Mouse (Mus musculus) left cerebral cortex, adult 8-10 months (tissue): Measurements from ENCODE around the gene Gm26602. TPM values are rescaled to one million over a fixed set of nuclear protein-coding genes. Genes with fewer than 3 reads are reported as not detected.

ENCODE experiments used
- DNase-seq, 2 experiments: peaks; one replicate each; pipeline ENCODE4 v3.0.0; 2022; ENCODE audit warnings: low spot score in 2 of 2
- total RNA-seq, 4 experiments: library from RNA; stranded (reverse); gene quantifications; 2 replicates each; pipeline ENCODE4 v1.2.4; 2022

Gene Gm26602
- total RNA-seq, 4 experiments from 2014 or later, result not detected

DNA sequence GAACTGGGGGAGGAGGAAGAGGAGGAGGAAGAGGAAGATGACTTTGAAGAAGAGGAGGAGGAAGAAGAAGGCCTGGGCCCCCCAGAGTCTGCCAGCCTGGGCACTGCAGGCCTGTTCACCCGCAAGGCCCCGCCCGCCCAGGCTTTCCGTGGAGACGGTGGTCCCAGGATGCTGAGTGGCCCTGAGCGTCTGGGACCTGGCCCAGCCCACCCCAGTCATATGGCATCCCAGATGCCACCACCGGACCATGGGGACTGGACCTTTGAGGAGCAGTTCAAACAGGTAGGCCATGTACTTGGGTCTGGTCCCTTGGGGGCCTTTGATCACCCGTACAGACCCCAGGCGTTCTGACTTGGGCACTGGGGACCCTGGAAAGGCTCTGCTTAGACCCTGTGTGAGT lies 21.1 kb downstream of the Gm26602 start:
- DNase-seq, result no peak

GRCm38 (mm10) chr10:79932736-79933135 lies 22.1 kb downstream of the Gm26602 start:
- DNase-seq, result no peak

- DNase-seq, result no peak
These were observed 22.6 kb downstream of the Gm26602 start for GRCm38 (mm10) chr10:79933145-79933679.

- DNase-seq, result no peak
These were observed 23.2 kb downstream of the Gm26602 start for GRCm38 (mm10) chr10:79933861-79934260.

GRCm38 (mm10) chr10:79934272-79934721 lies 23.6 kb downstream of the Gm26602 start:
- no peak for DNase-seq

DNA sequence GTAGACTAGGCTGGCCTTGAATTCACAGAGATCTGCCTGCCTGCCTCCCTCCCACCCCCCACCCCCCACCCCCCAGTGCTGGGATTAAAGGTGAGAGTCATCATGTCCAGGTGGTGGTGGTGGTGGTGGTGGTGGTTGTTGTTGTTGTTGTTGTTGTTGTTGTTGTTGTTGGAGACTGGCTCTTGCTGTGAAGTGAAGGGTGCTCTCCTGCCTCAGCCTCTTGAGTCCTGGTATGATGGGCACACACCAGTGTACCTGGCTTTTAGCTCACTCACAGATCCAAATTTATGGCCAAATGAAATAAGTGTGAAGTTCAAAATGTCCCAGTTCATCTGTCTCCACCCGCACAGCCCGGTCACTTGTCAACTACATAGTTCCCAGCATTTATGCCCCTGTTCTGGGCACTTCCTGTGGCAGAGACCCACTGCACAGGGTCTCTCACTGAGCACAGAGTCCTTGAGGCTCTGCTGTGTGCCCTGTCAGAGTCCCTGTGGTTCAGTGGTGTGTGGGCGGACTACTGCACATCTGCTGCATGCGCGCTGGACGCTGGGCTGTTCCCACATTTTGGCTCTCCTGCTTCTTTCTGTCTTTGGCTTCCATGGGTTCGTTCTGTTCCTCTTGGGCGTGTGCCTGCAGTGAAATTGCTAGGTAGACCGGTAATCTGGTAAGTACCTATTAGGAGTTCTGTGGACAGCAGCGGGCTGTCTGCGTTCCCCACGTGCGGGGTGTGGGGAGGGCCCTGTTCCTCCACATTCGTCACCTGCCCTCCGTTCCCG lies 24.3 kb downstream of the Gm26602 start:
- DNase-seq, result no peak

DNA sequence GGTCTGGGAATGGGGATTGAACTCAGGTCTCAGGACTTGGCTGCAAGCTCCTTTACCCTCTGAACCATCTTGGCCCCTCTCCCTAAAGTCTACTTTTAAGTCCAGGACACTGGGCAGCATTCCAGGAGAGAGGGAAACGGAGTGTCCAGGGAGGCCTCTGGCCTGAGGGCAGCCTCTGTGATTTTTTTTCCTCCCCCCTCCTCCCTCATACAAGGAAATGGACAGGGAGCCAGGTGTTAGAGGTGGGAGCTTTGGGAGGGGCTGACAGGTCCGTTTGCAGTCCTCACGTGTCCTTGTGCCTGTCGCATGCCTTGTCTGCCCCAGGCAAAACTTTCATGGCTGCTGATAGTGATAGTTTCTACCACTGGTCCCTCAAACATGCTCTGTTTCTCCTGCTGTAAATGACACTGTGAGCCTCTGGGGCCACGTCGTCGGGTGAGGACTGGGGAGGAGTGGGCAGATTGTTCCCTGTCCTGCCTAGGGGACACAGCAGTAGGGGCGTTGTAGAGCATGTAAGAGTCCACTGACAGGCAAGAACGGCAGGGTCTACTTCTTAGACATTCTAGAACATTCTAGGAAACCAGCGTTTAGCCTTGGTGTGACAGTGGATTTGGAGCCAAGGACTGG lies 25.7 kb downstream of the Gm26602 start:
- no peak for DNase-seq

GRCm38 (mm10) chr10:79936911-79937441 lies 26.3 kb downstream of the Gm26602 start:
- DNase-seq, result no peak

- no peak for DNase-seq
These were observed 27.3 kb downstream of the Gm26602 start for GRCm38 (mm10) chr10:79937775-79938526.

DNA sequence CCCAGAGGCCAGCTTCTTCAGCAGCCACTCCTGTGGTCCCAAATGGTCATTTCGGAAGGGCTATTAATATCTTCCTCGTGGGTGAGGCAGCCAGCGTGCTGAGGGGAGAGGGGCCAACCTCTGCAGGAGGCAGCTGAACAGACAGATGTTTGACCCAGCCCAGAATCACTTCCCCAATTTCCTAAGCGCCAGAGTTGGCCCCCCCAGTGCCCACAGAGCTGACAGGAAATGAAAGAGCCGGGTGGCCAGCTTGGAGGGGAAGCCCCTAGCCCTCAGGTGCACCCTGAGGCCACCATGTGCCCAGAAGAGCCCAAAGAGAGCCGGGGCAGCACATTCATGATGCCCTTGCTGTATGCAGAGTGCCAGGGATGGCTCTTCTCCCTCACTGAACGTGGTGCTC lies 30.1 kb downstream of the Gm26602 start:
- no peak for DNase-seq

- no peak for DNase-seq
These were observed 32.3 kb downstream of the Gm26602 start for GRCm38 (mm10) chr10:79942988-79943387.

GRCm38 (mm10) chr10:79943471-79943901 lies 32.8 kb downstream of the Gm26602 start:
- DNase-seq, result no peak

- no peak for DNase-seq
These were observed 35.0 kb downstream of the Gm26602 start for GRCm38 (mm10) chr10:79945507-79946234.

GRCm38 (mm10) chr10:79946752-79947322 lies 36.2 kb downstream of the Gm26602 start:
- DNase-seq, result no peak

- no peak for DNase-seq
These were observed 36.8 kb downstream of the Gm26602 start for GRCm38 (mm10) chr10:79947502-79947901.

GRCm38 (mm10) chr10:79949873-79950272 lies 39.2 kb downstream of the Gm26602 start:
- no peak for DNase-seq

- no peak for DNase-seq
These were observed 40.0 kb downstream of the Gm26602 start for GRCm38 (mm10) chr10:79950661-79951060.

- no peak for DNase-seq
These were observed 43.3 kb downstream of the Gm26602 start for GRCm38 (mm10) chr10:79953946-79954345.

- DNase-seq, result no peak
These were observed 45.0 kb downstream of the Gm26602 start for GRCm38 (mm10) chr10:79955691-79956090.

DNA sequence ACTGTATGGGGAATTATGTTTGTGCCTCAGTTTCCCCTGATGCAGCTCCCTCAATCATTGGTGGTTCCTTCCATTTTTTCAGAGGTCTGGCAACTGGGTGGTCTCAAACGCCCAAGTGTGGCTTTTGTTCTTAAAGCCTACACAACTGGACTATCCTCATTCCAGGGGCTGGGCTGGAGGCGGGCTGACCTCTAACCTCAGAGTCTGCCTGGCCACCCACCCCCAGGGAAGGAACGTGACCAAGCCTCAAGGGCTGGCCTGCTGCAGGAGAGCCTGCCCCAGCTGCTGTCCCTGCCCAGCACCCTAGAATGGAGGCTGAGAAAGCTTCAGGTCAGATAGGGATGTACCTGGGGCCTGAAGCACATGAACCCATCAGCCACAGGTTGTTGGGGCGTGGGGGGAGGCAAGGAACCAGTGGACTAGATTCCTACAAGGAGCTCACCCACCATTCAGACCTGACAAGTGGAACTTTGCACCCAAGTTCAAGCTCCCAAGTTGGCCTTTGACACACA lies 46.0 kb downstream of the Gm26602 start:
- DNase-seq, result no peak
